Mouse (Mus musculus): ENCODE data around the gene Efna5. TPM values are rescaled to one million over a fixed set of nuclear protein-coding genes. Genes with fewer than 3 reads are reported as not detected.

Efna5 gene
- total and polyA plus RNA-seq, 2 experiments = 0.94 to 2.1 TPM

GRCm38 (mm10) chr17:62784274-62785171 is 96.6 kb downstream of the Efna5 start:
- peak overlapping the region; percentile 83 for H3K27ac ChIP-seq (replicated peaks; ENCODE audit: insufficient read depth, low read depth, low read length)
- peak overlapping the region; percentile 73 for H3K9ac ChIP-seq (ENCODE audit: low read depth, low read length)
- peak overlapping the region; percentile 54 for H3K4me3 ChIP-seq (ENCODE audit: insufficient read depth, low read depth, low read length)
- 0 out of 2 replicates have a peak, but pooled peaks cover 2% of the 10 kb centered on the region for H3K4me1 ChIP-seq (ENCODE audit: control insufficient read depth, insufficient read depth, low read length)
- no peaks in the 10 kb centered on the region for H3K27me3 ChIP-seq (ENCODE audit: control insufficient read depth, insufficient read depth, low read length)
- TF ChIP-seq CTCF (IDR thresholded peaks at IDR 0.05; ENCODE audit: low read depth, low read length) (no peak), POLR2A (IDR thresholded peaks at IDR 0.05; ENCODE audit: extremely low read depth, insufficient read depth, low read length) (no peak)
- no peaks in the 10 kb centered on the region for H3K36me3 ChIP-seq (ENCODE audit: control insufficient read depth, insufficient read depth, low read length)
- H3K79me2 ChIP-seq (ENCODE audit: control insufficient read depth, insufficient read depth, low read length) = 0 out of 2 replicates have a peak, but pooled peaks cover 4% of the 10 kb centered on the region
- peak; percentile 82 for DNase-seq (ENCODE audit: extremely low read depth, low read depth, low spot score)
- 24% methylated on average over 27 of the region's 27 CpGs for WGBS

- peak overlapping the region; percentile 83 for H3K27ac ChIP-seq (replicated peaks; ENCODE audit: insufficient read depth, low read depth, low read length)
- H3K27me3 ChIP-seq (ENCODE audit: control insufficient read depth, insufficient read depth, low read length) = no peaks in the 10 kb centered on the region
- H3K79me2 ChIP-seq (ENCODE audit: control insufficient read depth, insufficient read depth, low read length) = 0 out of 2 replicates have a peak, but pooled peaks cover 4% of the 10 kb centered on the region
- no peaks in the 10 kb centered on the region for H3K36me3 ChIP-seq (ENCODE audit: control insufficient read depth, insufficient read depth, low read length)
- H3K9ac ChIP-seq (ENCODE audit: low read depth, low read length) = peak overlapping the region; percentile 73; the same call in 1 of the 2 replicates
- no peaks in the 10 kb centered on the region for H3K4me1 ChIP-seq (ENCODE audit: control insufficient read depth, insufficient read depth, low read length)
- peak; percentile 92 for DNase-seq (ENCODE audit: extremely low read depth, low read depth, low spot score)
- H3K4me3 ChIP-seq (ENCODE audit: insufficient read depth, low read depth, low read length) = peak overlapping the region; percentile 54
- peak; percentile 82 for TF ChIP-seq CTCF (IDR thresholded peaks at IDR 0.05; ENCODE audit: low read depth, low read length)
- 0 out of 2 replicates have a peak, but pooled peaks have one; percentile 11 for TF ChIP-seq POLR2A (IDR thresholded peaks at IDR 0.05; ENCODE audit: extremely low read depth, insufficient read depth, low read length)
- 13% methylated on average over 13 of the region's 13 CpGs for WGBS
Observed at GRCm38 (mm10) chr17:62783524-62784273, 97.4 kb downstream of the Efna5 start.

- Histone ChIP-seq H3K9ac (ENCODE audit: low read depth, low read length) (no peak overlapping the region), H3K27ac (replicated peaks; ENCODE audit: insufficient read depth, low read depth, low read length) (no peak overlapping the region), H3K27me3 (ENCODE audit: control insufficient read depth, insufficient read depth, low read length) (no peaks in the 10 kb centered on the region), H3K36me3 (ENCODE audit: control insufficient read depth, insufficient read depth, low read length) (no peaks in the 10 kb centered on the region), H3K4me1 (ENCODE audit: control insufficient read depth, insufficient read depth, low read length) (peaks cover 4% of the 10 kb centered on the region), H3K79me2 (ENCODE audit: control insufficient read depth, insufficient read depth, low read length) (0 out of 2 replicates have a peak, but pooled peaks cover 4% of the 10 kb centered on the region), H3K4me3 (ENCODE audit: insufficient read depth, low read depth, low read length) (no peak overlapping the region)
- no peak for TF ChIP-seq POLR2A (IDR thresholded peaks at IDR 0.05; ENCODE audit: extremely low read depth, insufficient read depth, low read length)
- TF ChIP-seq CTCF (IDR thresholded peaks at IDR 0.05; ENCODE audit: low read depth, low read length) = no peak
- WGBS = 60% methylated on average over 13 of the region's 13 CpGs
- peak; percentile 19 for DNase-seq (ENCODE audit: extremely low read depth, low read depth, low spot score)
Observed at GRCm38 (mm10) chr17:62782826-62783404, 98.2 kb downstream of the Efna5 start.

- WGBS = 85% methylated on average over 5 of the region's 6 CpGs
- TF ChIP-seq POLR2A (IDR thresholded peaks at IDR 0.05; ENCODE audit: extremely low read depth, insufficient read depth, low read length) (no peak), CTCF (IDR thresholded peaks at IDR 0.05; ENCODE audit: low read depth, low read length) (no peak)
- no peaks in the 10 kb centered on the region for H3K36me3 ChIP-seq (ENCODE audit: control insufficient read depth, insufficient read depth, low read length)
- H3K79me2 ChIP-seq (ENCODE audit: control insufficient read depth, insufficient read depth, low read length) = 0 out of 2 replicates have a peak, but pooled peaks cover 4% of the 10 kb centered on the region
- H3K4me3 ChIP-seq (ENCODE audit: insufficient read depth, low read depth, low read length) = no peak overlapping the region
- no peak for DNase-seq (ENCODE audit: extremely low read depth, low read depth, low spot score)
- H3K27ac ChIP-seq (replicated peaks; ENCODE audit: insufficient read depth, low read depth, low read length) = no peak overlapping the region
- H3K9ac ChIP-seq (ENCODE audit: low read depth, low read length) = no peak overlapping the region
- H3K27me3 ChIP-seq (ENCODE audit: control insufficient read depth, insufficient read depth, low read length) = no peaks in the 10 kb centered on the region
- H3K4me1 ChIP-seq (ENCODE audit: control insufficient read depth, insufficient read depth, low read length) = peaks cover 7% of the 10 kb centered on the region
Observed at GRCm38 (mm10) chr17:62781120-62781519, 100.0 kb downstream of the Efna5 start.

GRCm38 (mm10) chr17:62777858-62778564 is 103.1 kb downstream of the Efna5 start:
- no peaks in the 10 kb centered on the region for H3K36me3 ChIP-seq (ENCODE audit: control insufficient read depth, insufficient read depth, low read length)
- H3K4me1 ChIP-seq (ENCODE audit: control insufficient read depth, insufficient read depth, low read length) = peaks cover 7% of the 10 kb centered on the region
- TF ChIP-seq POLR2A (IDR thresholded peaks at IDR 0.05; ENCODE audit: extremely low read depth, insufficient read depth, low read length) (no peak), CTCF (IDR thresholded peaks at IDR 0.05; ENCODE audit: low read depth, low read length) (no peak)
- no peak overlapping the region for H3K4me3 ChIP-seq (ENCODE audit: insufficient read depth, low read depth, low read length)
- 0 out of 2 replicates have a peak, but pooled peaks cover 4% of the 10 kb centered on the region for H3K79me2 ChIP-seq (ENCODE audit: control insufficient read depth, insufficient read depth, low read length)
- WGBS = 29% methylated on average over 10 of the region's 10 CpGs
- H3K9ac ChIP-seq (ENCODE audit: low read depth, low read length) = no peak overlapping the region
- H3K27me3 ChIP-seq (ENCODE audit: control insufficient read depth, insufficient read depth, low read length) = no peaks in the 10 kb centered on the region
- DNase-seq (ENCODE audit: extremely low read depth, low read depth, low spot score) = peak; percentile 55
- no peak overlapping the region for H3K27ac ChIP-seq (replicated peaks; ENCODE audit: insufficient read depth, low read depth, low read length)
